Mouse (Mus musculus) gonadal fat pad, adult 2 months (tissue): ENCODE measurements around the gene Tubgcp4. TPM values are rescaled to one million over a fixed set of nuclear protein-coding genes. Genes with fewer than 3 reads are reported as not detected.
"Not testable (repeated sequence)": the region's sequence is repeated elsewhere in the genome, so short reads cannot be mapped to it uniquely, and the experiment has no call there.

Experiments
- DNase-seq: peaks from one replicate; pipeline ENCODE4 v3.0.0-alpha.2; 2012; ENCODE audit warnings: low read depth
- polyA plus RNA-seq: library from polyadenylated mRNA; depleted of rRNA; stranded (reverse); fragments of >200 nt; gene quantifications from 2 replicates; pipeline ENCODE4 v1.2.3, GENCODE M21; 2012; rRNA removed

Tubgcp4 gene
- 22.5 and 26.1 TPM in 2 replicates for polyA plus RNA-seq

- no peak for DNase-seq
Observed at GRCm38 (mm10) chr2:121170481-121170971, at the start of gene Tubgcp4. Gene Tubgcp4 (plus strand): TSS chr2:121170654.

GRCm38 (mm10) chr2:121126302-121126701 lies 44.2 kb upstream of the Tubgcp4 start:
- DNase-seq = not testable (repeated sequence)

- DNase-seq = no peak
Observed at GRCm38 (mm10) chr2:121127536-121127935, 42.9 kb upstream of the Tubgcp4 start.

GRCm38 (mm10) chr2:121128865-121129620 lies 41.4 kb upstream of the Tubgcp4 start:
- no peak for DNase-seq

- no peak for DNase-seq
Observed at GRCm38 (mm10) chr2:121132822-121133221, 37.6 kb upstream of the Tubgcp4 start.

- DNase-seq = peak; percentile 45
Observed at GRCm38 (mm10) chr2:121137371-121137770, 33.1 kb upstream of the Tubgcp4 start.

GRCm38 (mm10) chr2:121139266-121140017 lies 31.0 kb upstream of the Tubgcp4 start:
- no peak for DNase-seq

GRCm38 (mm10) chr2:121140018-121140882 lies 30.2 kb upstream of the Tubgcp4 start, which contains the start of the genes Adal and Lcmt2:
Gene Adal (plus strand): TSS chr2:121140428.
Gene Lcmt2 (minus strand): TSS chr2:121140653.
- peak; percentile 61 for DNase-seq

- no peak for DNase-seq
Observed at GRCm38 (mm10) chr2:121141216-121142035, 29.0 kb upstream of the Tubgcp4 start.

GRCm38 (mm10) chr2:121142415-121142814 lies 28.0 kb upstream of the Tubgcp4 start:
- DNase-seq = no peak

GRCm38 (mm10) chr2:121149679-121150078 lies 20.8 kb upstream of the Tubgcp4 start:
- DNase-seq = no peak

GRCm38 (mm10) chr2:121153100-121153499 lies 17.4 kb upstream of the Tubgcp4 start:
- DNase-seq = no peak

GRCm38 (mm10) chr2:121169173-121169572 lies 1.3 kb upstream of the Tubgcp4 start:
- DNase-seq = no peak

- DNase-seq = no peak
Observed at GRCm38 (mm10) chr2:121169902-121170301, 552 bp upstream of the Tubgcp4 start.

- DNase-seq = no peak
Observed at GRCm38 (mm10) chr2:121170980-121171742, 707 bp downstream of the Tubgcp4 start, which contains the start of gene Zscan29. Gene Zscan29 (minus strand): TSS chr2:121171125.

- DNase-seq = no peak
Observed at GRCm38 (mm10) chr2:121178828-121179479, 8.5 kb downstream of the Tubgcp4 start.

GRCm38 (mm10) chr2:121183431-121183830 lies 13.0 kb downstream of the Tubgcp4 start:
- DNase-seq = no peak

- DNase-seq = no peak
Observed at GRCm38 (mm10) chr2:121184142-121184541, 13.7 kb downstream of the Tubgcp4 start.

- DNase-seq = no peak
Observed at GRCm38 (mm10) chr2:121188530-121188929, 18.1 kb downstream of the Tubgcp4 start.
